Mouse (Mus musculus) cerebellum, postnatal 25 days (tissue): Measurements from ENCODE around the gene Maml1.
A peak's percentile ranks its signal among the peaks of the same experiment; 100 is the strongest.

ENCODE experiments used
- DNase-seq, 2 experiments: peaks; one replicate each; pipeline ENCODE4 v3.0.0; 2021; ENCODE audit warnings: mixed read lengths in 2 of 2

The Maml1 gene

DNA sequence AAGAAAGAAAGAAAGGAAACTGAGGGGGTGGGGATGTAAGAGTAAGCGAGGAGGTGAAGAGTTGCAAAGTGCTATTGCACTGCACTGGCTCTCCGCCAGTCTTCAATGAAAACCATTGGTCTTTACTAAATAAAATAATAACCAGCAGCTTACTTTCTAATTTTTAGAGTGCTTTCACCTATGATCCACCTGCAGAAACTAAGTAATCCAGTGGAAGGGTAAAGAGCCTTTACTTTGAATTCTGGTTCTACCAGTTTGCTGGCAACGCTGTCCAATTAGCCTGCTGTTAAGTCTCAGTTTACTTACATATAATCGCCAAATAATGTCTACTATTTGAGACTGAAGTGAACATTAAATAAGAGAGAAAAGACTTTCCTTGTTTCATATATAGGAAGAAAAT is 13.1 kb downstream of the Maml1 start:
- DNase-seq = no peak

DNA sequence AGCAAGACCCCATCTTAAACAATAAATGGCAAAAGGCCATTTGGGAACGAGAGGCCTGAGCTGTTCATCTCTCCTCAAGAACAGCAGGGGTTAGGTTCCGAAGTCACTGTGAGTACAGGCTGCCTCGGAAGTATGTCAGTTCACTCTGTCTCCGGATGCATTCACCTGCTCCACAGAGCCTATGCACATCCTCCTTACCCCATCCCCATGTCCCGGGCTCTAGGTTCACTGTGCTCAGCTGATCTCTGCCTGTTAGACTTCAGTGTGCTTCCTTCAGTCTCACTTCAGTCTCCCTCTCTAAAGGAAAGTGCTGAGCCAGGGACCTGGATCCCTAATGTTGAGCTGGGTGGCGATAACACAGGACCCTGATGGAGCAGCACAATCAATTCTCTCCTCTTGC is 14.4 kb downstream of the Maml1 start:
- no peak for DNase-seq

GRCm38 (mm10) chr11:50277025-50277424 is 15.1 kb downstream of the Maml1 start:
- DNase-seq = no peak

DNA sequence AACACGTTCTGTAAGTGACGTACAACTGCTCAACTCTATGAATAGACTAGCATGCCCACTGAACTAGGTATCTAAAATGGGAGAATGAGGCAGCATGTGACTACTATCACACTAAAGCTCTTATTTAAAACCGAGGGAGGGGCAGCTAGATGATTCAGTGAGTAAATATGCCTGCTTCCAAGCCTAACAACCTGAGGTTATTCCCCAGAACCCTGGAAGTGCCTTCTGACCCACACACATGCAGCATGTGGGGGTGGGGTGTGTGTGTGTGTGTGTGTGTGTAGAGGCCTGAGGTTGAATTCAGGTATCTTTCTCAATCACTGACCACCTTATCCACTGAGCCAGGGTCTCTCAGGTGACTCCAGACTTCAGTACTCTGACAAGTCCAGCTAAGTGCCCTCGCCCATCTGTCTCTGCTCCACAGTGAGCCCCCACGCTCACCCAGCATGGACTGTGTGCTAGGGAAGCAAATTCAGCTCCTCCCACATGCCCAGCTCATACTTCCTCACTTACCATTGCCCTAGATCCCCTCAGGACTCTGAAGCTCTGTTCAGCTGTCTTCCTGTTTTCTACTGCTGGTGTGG is 16.5 kb downstream of the Maml1 start:
- no peak for DNase-seq

DNA sequence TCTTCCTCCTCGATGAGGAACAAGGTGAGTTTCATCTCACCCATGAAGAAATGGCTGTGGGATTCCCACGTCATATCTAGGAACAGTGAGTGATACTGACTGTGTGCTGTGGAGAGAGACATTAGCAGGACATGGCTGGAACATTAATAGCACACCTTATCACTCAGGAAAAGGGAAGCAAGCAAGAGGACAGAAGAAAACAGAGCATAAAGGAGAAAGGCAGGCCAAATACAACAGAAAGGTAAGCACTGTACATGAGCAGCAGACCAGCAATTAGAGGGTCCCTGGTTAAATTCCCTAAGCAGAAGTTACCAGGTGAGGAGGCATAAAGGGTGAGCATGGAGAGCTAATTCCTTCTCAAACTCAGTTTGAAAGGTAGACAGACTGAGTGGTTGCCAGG is 17.0 kb downstream of the Maml1 start:
- no peak for DNase-seq

GRCm38 (mm10) chr11:50272819-50273218 is 19.3 kb downstream of the Maml1 start:
- DNase-seq = no peak

- no peak for DNase-seq
Observed at GRCm38 (mm10) chr11:50269885-50270284, 22.2 kb downstream of the Maml1 start.

- no peak for DNase-seq
Observed at GRCm38 (mm10) chr11:50269163-50269562, 22.9 kb downstream of the Maml1 start.

DNA sequence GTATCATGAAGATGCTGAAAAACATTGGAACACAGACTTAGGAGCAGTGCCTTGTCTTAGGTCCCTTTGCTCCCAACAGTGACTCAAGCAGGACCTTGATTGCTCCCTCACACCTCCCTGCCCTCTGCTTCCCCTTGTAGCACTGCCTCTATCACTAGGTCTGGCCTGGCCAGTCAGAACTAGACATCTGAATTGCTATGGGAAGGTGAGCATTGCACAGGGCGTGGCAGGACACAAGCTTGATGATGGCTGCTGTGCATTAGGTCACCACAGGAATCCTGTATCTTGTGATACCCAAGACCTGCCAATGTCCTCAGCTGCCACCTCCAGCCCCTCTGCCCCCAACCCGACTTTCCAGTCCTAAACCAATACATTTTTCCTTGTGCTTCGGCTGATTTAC is 25.1 kb downstream of the Maml1 start:
- DNase-seq = no peak

DNA sequence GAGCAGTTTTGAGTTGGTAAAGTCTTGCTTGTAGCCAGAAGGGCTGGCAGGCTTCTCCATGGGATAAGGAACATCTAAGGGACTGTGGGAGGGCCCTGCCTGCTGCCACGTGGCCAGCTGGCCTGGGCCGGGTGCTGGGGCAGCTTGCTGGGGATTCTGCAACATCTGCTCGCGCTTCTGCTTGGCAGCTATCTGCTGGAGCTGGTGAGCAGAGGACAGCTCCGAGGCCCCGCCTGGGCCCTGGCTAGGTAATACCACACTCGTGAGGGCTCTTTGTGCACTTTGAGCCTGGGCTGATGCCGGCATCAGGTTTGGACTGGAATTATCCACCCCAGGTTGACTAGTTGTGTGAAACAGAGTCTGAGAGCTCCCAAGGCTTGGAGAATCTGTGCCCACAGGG is 26.2 kb downstream of the Maml1 start:
- DNase-seq = no peak

DNA sequence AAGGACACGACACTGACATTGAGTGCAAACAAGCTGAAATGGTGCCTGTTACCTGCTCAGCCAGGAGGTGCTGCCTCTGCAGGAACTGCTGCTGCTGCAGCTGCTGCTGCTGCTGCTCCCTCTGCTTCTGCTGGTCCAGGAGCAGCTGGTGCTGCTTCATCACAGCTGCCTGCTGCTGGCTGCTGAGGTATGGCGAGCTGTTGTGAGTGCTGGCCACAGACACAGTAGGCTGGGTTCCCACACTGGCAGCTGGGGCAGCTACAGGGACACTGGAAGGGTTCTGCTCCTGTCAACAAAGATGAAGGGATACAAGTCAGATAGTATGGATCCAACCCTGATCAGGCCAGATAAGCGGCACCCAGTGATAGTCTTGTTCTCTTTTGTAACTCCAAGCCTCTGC is 28.9 kb downstream of the Maml1 start:
- DNase-seq = no peak

DNA sequence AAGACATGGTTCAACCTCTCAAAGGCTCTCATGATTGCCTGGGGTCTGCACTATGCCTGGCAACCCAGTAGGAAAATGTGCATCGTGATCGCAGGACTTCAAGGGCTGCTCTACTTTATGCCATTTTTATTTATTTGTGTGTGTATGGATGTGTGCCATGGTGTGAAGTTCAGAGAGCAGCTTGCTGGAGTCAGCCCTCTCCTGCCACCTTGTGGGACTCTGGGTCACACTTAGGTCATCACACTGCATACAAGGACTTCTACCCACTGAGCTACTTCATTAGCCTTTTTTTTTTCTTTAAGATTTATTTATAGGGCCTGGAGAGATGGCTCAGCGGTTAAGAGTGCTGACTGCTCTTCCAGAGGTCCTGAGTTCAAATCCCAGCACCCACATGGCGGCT is 30.1 kb downstream of the Maml1 start:
- DNase-seq = peak in 1 of 2 experiments; percentile 52

GRCm38 (mm10) chr11:50258310-50258709 is 33.8 kb downstream of the Maml1 start:
- DNase-seq = no peak

DNA sequence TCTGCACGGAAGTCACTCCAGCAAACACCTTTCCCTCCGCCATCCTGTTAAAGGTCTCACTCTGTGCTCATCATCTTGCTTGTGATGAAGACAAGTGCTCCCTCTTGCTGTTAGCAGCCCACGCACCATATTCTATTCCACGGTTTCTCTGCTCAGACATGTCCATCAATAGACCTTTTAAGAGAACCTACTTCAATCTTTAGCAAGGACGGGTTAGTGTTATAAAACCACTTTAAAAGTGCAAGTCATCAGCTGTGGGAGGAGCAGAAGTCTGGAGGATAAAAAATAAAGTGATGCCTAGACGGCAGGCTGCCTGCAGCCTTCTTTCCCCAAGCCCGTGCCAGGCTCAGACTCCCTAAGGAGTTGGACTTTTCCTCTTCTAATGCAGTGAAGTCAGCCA is 35.5 kb downstream of the Maml1 start:
- no peak for DNase-seq

DNA sequence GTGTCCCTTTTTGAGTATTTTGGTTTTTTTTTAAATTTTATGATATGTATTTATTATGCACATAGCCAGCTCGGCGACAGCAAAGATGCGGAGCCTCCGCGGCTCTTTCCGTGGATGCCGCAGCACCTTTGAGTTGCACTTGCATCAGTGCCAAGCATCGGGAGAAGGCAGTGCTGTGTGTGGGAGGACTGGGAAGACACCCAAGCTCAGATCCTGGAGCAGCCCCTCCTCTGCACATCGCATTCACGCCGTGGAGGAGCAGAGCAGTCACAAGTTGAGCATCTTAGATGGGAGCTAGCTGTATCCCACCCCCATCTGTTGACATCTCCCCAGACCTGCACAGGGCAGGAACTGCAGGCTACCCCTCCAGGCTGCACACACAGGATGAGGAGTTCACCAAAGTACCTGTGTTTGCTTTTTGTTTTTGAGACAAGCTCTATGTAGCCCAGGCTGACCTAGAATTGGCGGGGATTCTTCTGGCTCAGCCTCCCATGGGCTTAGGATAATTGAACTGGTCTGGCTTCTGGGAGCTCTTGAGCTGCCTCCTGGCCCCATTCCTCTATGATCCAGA is 38.0 kb downstream of the Maml1 start:
- DNase-seq = peak; percentile 70 to 72

DNA sequence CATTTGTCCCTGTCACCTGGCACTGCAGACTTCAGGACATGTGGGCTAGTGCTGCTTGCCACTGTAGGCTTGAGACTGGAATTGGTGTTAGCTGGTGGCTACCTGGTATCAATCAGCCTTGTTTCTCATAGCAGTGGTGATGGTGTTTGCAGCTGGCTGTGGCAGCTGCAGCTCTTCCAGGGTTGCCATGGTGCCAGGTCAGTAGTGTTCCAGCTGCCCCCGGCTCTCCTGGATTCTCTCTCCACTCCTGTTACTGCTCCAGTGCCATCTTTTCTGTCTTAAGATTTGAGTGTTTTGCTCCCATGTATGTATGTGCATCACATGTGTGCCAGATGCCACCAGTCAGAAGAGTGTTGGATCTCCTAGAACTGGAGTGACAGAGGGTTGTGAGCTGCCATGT is 38.7 kb downstream of the Maml1 start:
- DNase-seq = no peak

DNA sequence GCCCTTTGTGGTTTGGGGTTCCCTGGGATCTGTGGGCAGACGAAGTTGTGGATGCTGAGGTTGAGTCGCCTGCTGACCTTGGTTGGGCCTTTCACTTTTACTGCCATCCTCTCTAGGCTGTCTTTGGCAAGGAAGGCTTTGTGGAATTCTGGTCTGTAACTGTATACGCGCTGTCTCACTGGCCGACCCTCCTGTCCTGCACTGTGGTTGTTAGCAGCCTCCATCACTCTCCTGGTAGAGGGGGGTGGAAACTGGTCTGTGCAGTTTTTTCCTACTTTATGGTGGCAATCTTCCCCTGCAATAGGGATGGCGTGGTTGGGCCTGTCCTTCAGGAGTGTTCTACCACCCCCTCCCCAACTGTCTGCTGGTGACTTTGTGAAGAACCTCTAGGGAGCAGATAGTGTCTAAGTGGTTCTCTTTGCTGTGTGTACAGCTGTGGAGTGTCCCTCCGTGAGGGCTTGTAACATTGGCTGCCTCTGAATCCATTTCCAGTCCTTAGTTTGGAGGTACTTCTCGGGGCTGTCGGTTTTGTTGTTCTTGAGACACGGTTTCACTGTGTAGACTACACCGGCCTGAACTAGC is 39.3 kb downstream of the Maml1 start:
- DNase-seq = no peak

DNA sequence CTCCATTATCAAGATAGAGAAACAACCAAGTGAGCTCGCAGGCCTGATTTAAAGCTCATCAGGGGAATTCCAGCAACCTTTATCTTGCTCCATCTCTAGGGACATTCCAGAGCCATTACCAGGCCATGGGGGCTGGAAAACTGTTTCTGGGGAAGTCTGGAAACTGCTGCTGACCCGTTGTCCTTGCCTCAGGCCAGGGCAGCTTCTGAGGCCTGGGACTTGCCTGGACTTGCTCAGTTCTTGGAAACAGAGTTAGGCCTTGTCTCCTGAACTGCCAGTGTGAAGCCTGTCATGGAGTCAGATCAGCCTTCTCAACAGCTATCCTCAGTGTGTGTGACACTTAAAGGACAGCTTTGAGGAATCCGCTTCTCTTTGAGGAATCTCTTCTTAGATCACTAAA is 39.9 kb downstream of the Maml1 start:
- no peak for DNase-seq

DNA sequence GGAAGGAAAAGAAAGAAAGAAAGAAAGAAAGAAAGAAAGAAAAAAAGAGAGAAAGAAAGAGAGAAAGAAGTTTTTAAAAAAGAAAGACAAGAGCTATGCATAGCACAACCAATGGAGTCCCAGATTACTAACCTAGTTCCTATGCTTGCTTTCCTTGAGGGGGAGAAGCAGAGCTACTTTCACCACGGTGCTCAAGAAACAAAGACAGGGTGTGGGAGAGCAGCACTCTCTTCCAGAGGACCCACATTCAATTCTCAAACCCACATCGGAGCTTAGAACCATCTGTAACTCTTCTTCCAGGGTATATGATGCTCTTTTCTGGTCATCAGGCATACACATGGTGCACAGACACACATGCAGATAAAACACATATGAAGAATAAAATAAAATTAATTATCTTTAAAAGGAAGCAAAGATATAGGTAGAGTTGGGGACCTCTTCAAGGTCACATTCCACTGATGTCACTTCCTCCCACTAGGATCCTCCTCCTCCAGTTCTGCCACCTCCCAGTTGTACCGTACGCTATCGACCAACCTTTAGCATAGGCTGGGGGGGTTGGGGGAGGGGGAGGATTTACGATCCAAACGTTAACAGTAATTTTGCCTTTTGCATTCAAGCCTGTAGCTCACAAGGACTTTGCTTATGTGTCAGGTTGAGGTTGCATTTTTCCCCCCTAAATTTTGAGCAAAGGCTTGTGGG is 43.5 kb downstream of the Maml1 start:
- no peak for DNase-seq

DNA sequence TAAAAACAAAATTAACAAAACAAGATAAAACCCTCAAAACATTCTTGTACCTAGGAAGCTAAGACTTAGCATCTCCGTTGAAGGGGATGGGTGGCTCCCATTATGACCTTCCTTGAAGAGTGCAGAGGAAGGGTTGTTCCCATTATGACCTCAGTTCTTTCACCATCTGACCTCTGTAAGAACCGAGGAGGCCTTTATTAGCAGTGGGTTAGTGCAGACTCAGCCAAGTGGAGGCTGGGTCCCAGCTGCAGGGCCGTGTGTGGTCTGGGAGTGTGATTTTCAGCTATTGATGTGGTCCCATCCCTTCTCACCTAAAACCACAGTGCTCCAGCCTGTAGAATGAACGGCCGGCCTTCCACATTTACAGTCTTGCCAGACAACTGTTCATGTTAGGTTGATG is 46.8 kb downstream of the Maml1 start:
- no peak for DNase-seq

DNA sequence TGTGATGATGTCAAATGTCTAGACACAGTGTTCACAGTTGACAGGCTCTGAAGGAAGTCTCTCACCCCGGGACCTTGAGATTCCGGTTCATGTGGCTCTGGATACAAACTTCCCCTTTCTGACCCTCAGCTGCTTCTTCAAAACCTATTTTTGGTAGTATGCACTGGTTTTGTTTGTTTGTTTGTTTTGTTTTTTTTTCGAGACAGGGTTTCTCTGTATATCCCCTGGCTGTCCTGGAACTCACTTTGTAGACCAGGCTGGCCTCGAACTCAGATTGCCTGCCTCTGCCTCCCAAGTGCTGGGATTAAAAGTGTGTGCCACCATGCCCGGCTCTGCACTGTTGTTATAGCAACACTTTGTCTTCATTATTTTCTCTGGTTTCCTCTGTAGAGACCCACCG is 48.2 kb downstream of the Maml1 start:
- DNase-seq = no peak

DNA sequence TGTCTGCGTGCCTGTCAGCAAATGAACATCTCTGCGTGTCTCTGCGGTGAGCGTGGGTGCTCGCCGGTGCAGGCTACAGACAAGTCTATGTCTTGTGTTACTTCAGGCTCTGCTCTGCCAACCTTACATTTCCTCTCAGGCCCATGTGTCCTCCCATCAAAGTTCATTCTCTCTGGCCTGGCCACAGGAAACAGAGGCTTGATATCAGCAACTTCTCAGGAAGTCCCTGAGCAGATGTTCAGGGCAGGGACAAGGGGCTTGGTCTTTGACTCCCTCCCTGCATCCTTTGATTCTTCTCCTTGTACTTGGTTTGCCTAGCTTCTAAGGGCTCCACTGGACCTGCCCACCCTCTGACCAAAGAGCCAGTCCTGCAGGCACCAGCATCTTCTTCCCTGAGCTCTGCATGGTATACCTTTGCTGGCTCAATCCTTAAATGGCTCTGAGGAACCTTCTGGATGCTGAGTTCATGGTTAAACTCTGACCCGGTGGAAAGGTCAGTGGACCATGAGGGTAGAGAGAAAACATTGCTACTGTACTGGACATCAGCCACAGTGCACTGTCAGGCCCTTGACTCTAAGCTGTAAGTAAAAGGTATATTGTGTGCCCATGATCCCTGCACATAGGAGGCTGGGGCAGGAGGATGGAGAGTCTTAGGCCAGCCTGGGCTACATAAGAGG is 51.7 kb downstream of the Maml1 start:
- no peak for DNase-seq
